Mouse (Mus musculus) retina, postnatal 7 days (tissue): ENCODE measurements around the gene Atxn2l.
"Not testable (repeated sequence)": the region's sequence is repeated elsewhere in the genome, so short reads cannot be mapped to it uniquely, and the experiment has no call there.

ENCODE experiments used
- DNase-seq: peaks from one replicate; pipeline ENCODE4 v3.0.0-alpha.2; 2012; ENCODE audit warnings: low read depth, low spot score

The Atxn2l gene

GRCm38 (mm10) chr7:126491005-126491404 lies 12.2 kb downstream of the Atxn2l start:
- no peak for DNase-seq

- not testable (repeated sequence) for DNase-seq
Observed at GRCm38 (mm10) chr7:126487617-126488385, 15.4 kb downstream of the Atxn2l start.

DNA sequence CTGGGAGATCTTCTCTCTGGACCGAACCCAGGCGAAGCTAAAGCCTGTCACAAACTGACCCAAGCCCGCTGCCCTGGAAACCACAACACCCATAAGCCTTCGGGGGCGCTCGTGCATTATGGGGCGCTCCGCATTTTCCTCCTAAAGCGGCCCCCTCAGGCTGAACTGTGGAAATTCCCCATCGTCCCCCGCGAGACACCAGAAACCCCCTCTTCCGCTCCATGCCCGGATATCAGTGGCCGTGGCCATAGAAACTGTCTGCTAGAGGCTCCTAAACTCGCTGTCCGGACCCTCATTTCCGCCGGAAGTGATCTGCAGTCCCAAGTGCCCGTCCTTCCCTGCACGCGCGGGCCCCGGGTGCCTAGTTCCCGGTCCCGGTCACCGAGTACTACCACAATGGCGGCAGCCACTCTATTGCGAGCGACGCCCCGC lies 16.2 kb downstream of the Atxn2l start, which contains the start of gene Tufm:
Tufm (plus strand) TSS at position 310 of the 432 bp plus-strand sequence.
- peak; percentile 97 for DNase-seq

DNA sequence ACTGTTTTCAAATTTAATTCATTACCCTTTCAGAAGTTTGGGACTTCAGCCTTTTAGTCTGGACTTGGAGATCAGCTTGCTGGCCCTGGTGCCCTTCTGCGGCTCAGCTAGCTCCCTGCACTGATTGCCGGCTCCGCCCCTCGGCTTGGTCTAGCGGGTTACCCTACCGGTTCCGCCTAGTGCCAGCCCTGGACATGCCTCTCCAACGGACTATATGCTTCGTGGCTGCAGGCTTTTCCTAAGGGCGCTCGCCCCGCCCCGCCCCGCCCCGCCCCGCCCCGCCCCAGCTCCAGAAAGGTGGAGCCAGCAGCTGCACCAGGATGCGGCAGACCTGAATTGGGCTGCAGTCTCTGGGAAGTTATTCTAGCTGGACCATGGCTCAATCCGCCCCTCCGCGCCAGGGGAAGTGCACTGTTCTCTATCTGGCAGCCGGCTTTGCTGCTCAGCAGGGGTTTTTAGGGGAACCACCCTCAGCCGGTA lies 20.8 kb downstream of the Atxn2l start:
- peak; percentile 29 for DNase-seq

DNA sequence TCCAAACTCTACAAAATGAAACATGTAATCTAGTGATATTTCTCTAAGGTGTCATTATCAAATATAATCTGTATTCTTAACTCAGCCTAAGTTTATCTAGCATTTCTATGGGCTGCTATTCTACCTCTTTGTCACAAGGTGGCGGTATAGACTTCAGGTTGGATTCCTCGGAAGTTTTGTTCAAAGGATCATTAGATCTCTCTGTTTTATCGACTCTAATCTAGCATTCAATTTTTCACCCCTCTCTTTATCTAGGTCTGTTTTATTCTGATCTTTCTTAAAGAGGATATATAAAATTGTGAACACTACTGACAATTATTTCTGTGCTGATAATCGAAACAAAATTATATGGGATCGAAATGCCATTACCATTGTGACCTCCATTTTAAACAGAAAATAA lies 21.5 kb downstream of the Atxn2l start:
- DNase-seq, result no peak

DNA sequence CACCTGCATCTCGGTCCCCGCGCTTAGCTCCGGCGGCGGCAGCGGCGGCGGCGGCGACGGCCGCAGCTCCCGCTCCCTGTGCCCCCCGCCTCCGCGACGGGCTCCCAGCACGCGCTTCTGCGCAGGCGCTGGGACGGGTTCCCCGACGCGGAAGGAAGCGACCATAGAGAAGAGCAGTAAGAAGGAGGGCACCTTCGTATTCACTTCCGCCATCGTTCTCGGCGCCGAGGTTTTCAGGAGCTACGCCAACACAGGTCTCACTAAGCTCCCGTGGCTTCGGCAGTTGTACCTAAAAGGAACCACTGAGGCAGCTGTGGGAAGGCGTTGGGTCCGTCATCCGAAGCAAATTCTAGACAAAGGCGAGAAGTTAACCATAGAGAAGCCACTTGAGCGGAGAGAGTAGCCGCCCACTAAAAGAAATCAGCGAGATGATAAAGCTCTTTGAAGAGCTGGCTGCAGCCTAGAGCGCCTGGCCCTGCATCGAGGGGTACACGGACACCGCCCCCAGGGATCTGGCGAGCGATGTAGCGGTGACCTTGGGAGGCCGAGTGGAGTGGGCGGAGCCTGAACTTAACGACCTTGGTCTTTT lies 28.1 kb downstream of the Atxn2l start, which contains the start of gene Sh2b1:
Sh2b1 (minus strand) TSS at position 432 of the 589 bp plus-strand sequence.
- DNase-seq, result peak; percentile 96

DNA sequence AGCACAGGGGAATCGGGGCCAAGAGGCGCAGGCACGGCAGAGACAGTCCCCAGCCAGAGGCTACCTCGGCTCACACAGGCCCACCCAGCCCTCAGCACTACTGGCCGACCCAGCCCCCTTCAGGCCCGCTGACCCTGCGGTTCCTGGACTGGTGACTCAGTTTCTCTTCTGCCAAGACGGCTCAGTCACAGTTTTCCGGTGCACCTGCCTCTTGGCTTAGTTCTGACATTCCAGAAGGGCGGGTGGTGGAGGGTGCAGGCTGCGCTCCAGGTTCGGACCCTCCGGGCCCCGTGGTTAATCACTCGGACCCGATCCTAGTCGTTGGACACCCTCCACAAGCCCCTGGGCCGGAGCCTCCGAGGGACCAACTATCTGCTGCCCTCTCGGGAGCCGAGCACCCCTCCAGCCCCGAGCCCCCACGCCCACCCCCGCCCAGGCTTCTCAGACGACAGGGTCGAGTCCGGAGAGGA lies 28.7 kb downstream of the Atxn2l start:
- no peak for DNase-seq

- DNase-seq, result no peak
Observed at GRCm38 (mm10) chr7:126473470-126474086, 29.7 kb downstream of the Atxn2l start.

GRCm38 (mm10) chr7:126472713-126473112 lies 30.5 kb downstream of the Atxn2l start:
- DNase-seq, result no peak

DNA sequence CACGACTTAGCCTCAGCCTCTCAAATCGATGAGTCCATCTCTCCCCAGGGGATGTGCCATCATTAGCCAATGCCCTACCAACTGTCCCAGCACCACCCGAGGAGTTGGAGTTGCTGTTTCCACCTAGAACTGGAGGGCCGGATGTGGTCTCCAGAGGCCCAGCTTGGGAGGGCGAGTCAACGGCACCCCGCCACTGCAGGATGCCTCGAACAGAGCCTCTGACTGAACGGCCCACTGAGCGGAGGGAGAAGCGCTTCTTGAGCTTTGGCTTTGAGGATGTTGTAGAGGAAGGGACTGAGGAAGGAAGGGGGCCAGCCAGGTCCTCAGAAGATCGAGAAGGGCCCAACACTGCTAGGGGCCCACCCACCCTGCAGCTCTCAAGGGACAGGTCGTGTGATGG lies 30.9 kb downstream of the Atxn2l start:
- DNase-seq, result no peak

- no peak for DNase-seq
Observed at GRCm38 (mm10) chr7:126471853-126472252, 31.4 kb downstream of the Atxn2l start.

- no peak for DNase-seq
Observed at GRCm38 (mm10) chr7:126471361-126471760, 31.9 kb downstream of the Atxn2l start.

GRCm38 (mm10) chr7:126470077-126470476 lies 33.2 kb downstream of the Atxn2l start:
- DNase-seq, result no peak

GRCm38 (mm10) chr7:126467834-126468627 lies 35.2 kb downstream of the Atxn2l start:
- no peak for DNase-seq

DNA sequence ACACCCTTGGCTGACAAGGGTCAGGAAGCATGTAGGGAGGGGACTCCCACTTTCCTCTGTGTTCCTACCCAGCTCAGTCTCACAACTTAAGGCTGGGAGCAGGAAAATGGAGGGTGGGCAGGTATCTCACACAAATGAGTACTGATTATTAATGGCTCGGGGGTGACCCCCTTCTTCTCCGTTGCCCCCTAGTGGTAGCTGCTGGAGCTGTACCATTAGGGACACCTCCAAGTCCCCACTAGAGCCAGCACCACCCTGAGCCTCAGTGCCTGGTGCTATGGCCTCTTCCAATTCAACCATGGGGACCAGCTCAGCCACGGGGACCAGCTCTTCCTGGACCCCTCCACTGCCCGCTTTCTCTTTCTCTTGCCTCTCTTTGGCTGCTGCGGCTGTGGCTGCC lies 36.0 kb downstream of the Atxn2l start:
- peak; percentile 25 for DNase-seq

GRCm38 (mm10) chr7:126466707-126467106 lies 36.5 kb downstream of the Atxn2l start:
- no peak for DNase-seq

GRCm38 (mm10) chr7:126466116-126466515 lies 37.1 kb downstream of the Atxn2l start:
- DNase-seq, result no peak

GRCm38 (mm10) chr7:126465246-126466030 lies 37.8 kb downstream of the Atxn2l start:
- no peak for DNase-seq

DNA sequence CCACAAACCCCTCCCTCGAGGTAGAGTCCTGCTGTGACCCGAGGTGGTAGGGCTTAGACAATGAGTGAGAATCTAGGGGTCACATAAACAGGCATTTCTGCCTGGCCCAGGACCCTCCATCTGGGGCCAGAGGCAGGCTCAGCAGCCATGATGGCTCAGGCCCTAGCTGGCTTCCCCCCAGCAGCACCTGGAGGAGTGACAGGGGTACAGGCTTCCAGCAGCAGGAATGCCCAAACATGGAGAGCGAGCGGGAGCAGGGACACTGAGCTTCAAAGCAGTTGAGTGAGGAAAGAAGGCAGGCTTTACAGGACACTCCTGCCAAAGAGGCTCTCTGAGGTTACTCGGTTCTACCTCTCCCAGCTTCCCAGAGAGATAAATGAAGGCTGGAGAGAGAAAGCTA lies 38.4 kb downstream of the Atxn2l start:
- DNase-seq, result no peak

- DNase-seq, result no peak
Observed at GRCm38 (mm10) chr7:126464121-126464520, 39.1 kb downstream of the Atxn2l start.

GRCm38 (mm10) chr7:126463547-126463946 lies 39.7 kb downstream of the Atxn2l start:
- no peak for DNase-seq
